Mouse (Mus musculus): ENCODE data around the gene Tbx19. TPM values are rescaled to one million over a fixed set of nuclear protein-coding genes. Genes with fewer than 3 reads are reported as not detected.

The Tbx19 gene
- polyA plus RNA-seq, 1 experiment from 2014 or later: not detected

- Histone ChIP-seq H3K27ac (replicated peaks) (no peak overlapping the region), H3K4me3 (no peak overlapping the region), H3K36me3 (no peaks in the 10 kb centered on the region), H3K9ac (replicated peaks) (no peak overlapping the region), H3K4me1 (no peaks in the 10 kb centered on the region), H3K9me3 (no peaks in the 10 kb centered on the region), H3K27me3 (no peaks in the 10 kb centered on the region), H3K4me2 (replicated peaks) (no peak overlapping the region)
- no peak for ATAC-seq (ENCODE audit: low FRiP score, low read depth)
- WGBS: 87% methylated on average over 5 of the region's 5 CpGs
Measured at GRCm38 (mm10) chr1:165179321-165179720, 18.7 kb upstream of the Tbx19 start.

- WGBS: 83% methylated on average over 6 of the region's 6 CpGs
- Histone ChIP-seq H3K27ac (replicated peaks) (no peak overlapping the region), H3K9me3 (no peaks in the 10 kb centered on the region), H3K4me2 (replicated peaks) (no peak overlapping the region), H3K4me1 (no peaks in the 10 kb centered on the region), H3K27me3 (no peaks in the 10 kb centered on the region), H3K36me3 (no peaks in the 10 kb centered on the region), H3K4me3 (no peak overlapping the region), H3K9ac (replicated peaks) (no peak overlapping the region)
- ATAC-seq (ENCODE audit: low FRiP score, low read depth): no peak
Measured at GRCm38 (mm10) chr1:165178075-165178474, 17.5 kb upstream of the Tbx19 start.

- no peaks in the 10 kb centered on the region for H3K4me1 ChIP-seq
- H3K27me3 ChIP-seq: no peaks in the 10 kb centered on the region
- no peak overlapping the region for H3K9ac ChIP-seq (replicated peaks)
- H3K36me3 ChIP-seq: no peaks in the 10 kb centered on the region
- H3K9me3 ChIP-seq: no peaks in the 10 kb centered on the region
- no peak overlapping the region for H3K4me3 ChIP-seq
- ATAC-seq (ENCODE audit: low FRiP score, low read depth): no peak
- 78% methylated on average over 9 of the region's 9 CpGs for WGBS
- no peak overlapping the region for H3K4me2 ChIP-seq (replicated peaks)
- H3K27ac ChIP-seq (replicated peaks): no peak overlapping the region
Measured at GRCm38 (mm10) chr1:165174059-165174616, 13.6 kb upstream of the Tbx19 start.

GRCm38 (mm10) chr1:165171277-165171676 lies 10.7 kb upstream of the Tbx19 start:
- 78% methylated on average over 8 of the region's 8 CpGs for WGBS
- no peak for ATAC-seq (ENCODE audit: low FRiP score, low read depth)
- no peaks in the 10 kb centered on the region for H3K36me3 ChIP-seq
- H3K4me1 ChIP-seq: no peaks in the 10 kb centered on the region
- H3K4me3 ChIP-seq: no peak overlapping the region
- H3K27ac ChIP-seq (replicated peaks): no peak overlapping the region
- no peaks in the 10 kb centered on the region for H3K27me3 ChIP-seq
- no peaks in the 10 kb centered on the region for H3K9me3 ChIP-seq
- no peak overlapping the region for H3K9ac ChIP-seq (replicated peaks)
- H3K4me2 ChIP-seq (replicated peaks): no peak overlapping the region

GRCm38 (mm10) chr1:165170157-165170556 lies 9.6 kb upstream of the Tbx19 start:
- Histone ChIP-seq H3K27me3 (no peaks in the 10 kb centered on the region), H3K4me1 (no peaks in the 10 kb centered on the region), H3K4me3 (no peak overlapping the region), H3K9ac (replicated peaks) (no peak overlapping the region), H3K36me3 (no peaks in the 10 kb centered on the region), H3K4me2 (replicated peaks) (no peak overlapping the region), H3K27ac (replicated peaks) (no peak overlapping the region), H3K9me3 (no peaks in the 10 kb centered on the region)
- WGBS: 84% methylated on average over 5 of the region's 5 CpGs
- ATAC-seq (ENCODE audit: low FRiP score, low read depth): no peak

GRCm38 (mm10) chr1:165169462-165169861 lies 8.9 kb upstream of the Tbx19 start:
- no peak overlapping the region for H3K27ac ChIP-seq (replicated peaks)
- H3K4me3 ChIP-seq: no peak overlapping the region
- no peaks in the 10 kb centered on the region for H3K4me1 ChIP-seq
- no peak for ATAC-seq (ENCODE audit: low FRiP score, low read depth)
- H3K9ac ChIP-seq (replicated peaks): no peak overlapping the region
- no peaks in the 10 kb centered on the region for H3K9me3 ChIP-seq
- 78% methylated on average over 3 of the region's 3 CpGs for WGBS
- H3K36me3 ChIP-seq: no peaks in the 10 kb centered on the region
- H3K4me2 ChIP-seq (replicated peaks): no peak overlapping the region
- no peaks in the 10 kb centered on the region for H3K27me3 ChIP-seq

GRCm38 (mm10) chr1:165164920-165165319 lies 4.3 kb upstream of the Tbx19 start:
- H3K9ac ChIP-seq (replicated peaks): no peak overlapping the region
- no peaks in the 10 kb centered on the region for H3K4me1 ChIP-seq
- H3K9me3 ChIP-seq: no peaks in the 10 kb centered on the region
- no peak overlapping the region for H3K27ac ChIP-seq (replicated peaks)
- H3K36me3 ChIP-seq: no peaks in the 10 kb centered on the region
- no peak overlapping the region for H3K4me3 ChIP-seq
- H3K4me2 ChIP-seq (replicated peaks): no peak overlapping the region
- no peak for ATAC-seq (ENCODE audit: low FRiP score, low read depth)
- 75% methylated on average over 6 of the region's 6 CpGs for WGBS
- H3K27me3 ChIP-seq: no peaks in the 10 kb centered on the region

- no peaks in the 10 kb centered on the region for H3K9me3 ChIP-seq
- no peak overlapping the region for H3K4me3 ChIP-seq
- no peak overlapping the region for H3K9ac ChIP-seq (replicated peaks)
- no peak for ATAC-seq (ENCODE audit: low FRiP score, low read depth)
- 82% methylated on average over 10 of the region's 10 CpGs for WGBS
- no peak overlapping the region for H3K27ac ChIP-seq (replicated peaks)
- no peaks in the 10 kb centered on the region for H3K4me1 ChIP-seq
- no peaks in the 10 kb centered on the region; the same call in 1 of the 2 replicates for H3K27me3 ChIP-seq
- H3K36me3 ChIP-seq: no peaks in the 10 kb centered on the region
- no peak overlapping the region for H3K4me2 ChIP-seq (replicated peaks)
Measured at GRCm38 (mm10) chr1:165158841-165159240, 1.7 kb downstream of the Tbx19 start.

GRCm38 (mm10) chr1:165154162-165154561 lies 6.4 kb downstream of the Tbx19 start:
- Histone ChIP-seq H3K4me2 (replicated peaks) (no peak overlapping the region), H3K4me3 (no peak overlapping the region), H3K9ac (replicated peaks) (no peak overlapping the region), H3K9me3 (no peaks in the 10 kb centered on the region), H3K36me3 (no peaks in the 10 kb centered on the region), H3K27ac (replicated peaks) (no peak overlapping the region), H3K4me1 (no peaks in the 10 kb centered on the region), H3K27me3 (no peaks in the 10 kb centered on the region; the same call in 1 of the 2 replicates)
- 90% methylated on average over 4 of the region's 4 CpGs for WGBS
- ATAC-seq (ENCODE audit: low FRiP score, low read depth): no peak

GRCm38 (mm10) chr1:165151216-165151615 lies 9.4 kb downstream of the Tbx19 start:
- ATAC-seq (ENCODE audit: low FRiP score, low read depth): no peak
- Histone ChIP-seq H3K9me3 (no peaks in the 10 kb centered on the region), H3K36me3 (no peaks in the 10 kb centered on the region), H3K27me3 (no peaks in the 10 kb centered on the region), H3K4me3 (no peak overlapping the region), H3K4me2 (replicated peaks) (no peak overlapping the region), H3K27ac (replicated peaks) (no peak overlapping the region), H3K4me1 (no peaks in the 10 kb centered on the region), H3K9ac (replicated peaks) (no peak overlapping the region)
- 82% methylated on average over 8 of the region's 8 CpGs for WGBS

- Histone ChIP-seq H3K4me3 (no peak overlapping the region), H3K27me3 (no peaks in the 10 kb centered on the region), H3K4me1 (no peaks in the 10 kb centered on the region), H3K4me2 (replicated peaks) (no peak overlapping the region), H3K9ac (replicated peaks) (no peak overlapping the region), H3K36me3 (no peaks in the 10 kb centered on the region), H3K9me3 (no peaks in the 10 kb centered on the region), H3K27ac (replicated peaks) (no peak overlapping the region)
- WGBS: 84% methylated on average over 12 of the region's 12 CpGs
- ATAC-seq (ENCODE audit: low FRiP score, low read depth): no peak
Measured at GRCm38 (mm10) chr1:165142343-165142916, 18.1 kb downstream of the Tbx19 start.

GRCm38 (mm10) chr1:165140227-165140626 lies 20.3 kb downstream of the Tbx19 start:
- 82% methylated on average over 3 of the region's 3 CpGs for WGBS
- Histone ChIP-seq H3K27ac (replicated peaks) (no peak overlapping the region), H3K4me3 (no peak overlapping the region), H3K4me2 (replicated peaks) (no peak overlapping the region), H3K9me3 (no peaks in the 10 kb centered on the region), H3K4me1 (no peaks in the 10 kb centered on the region), H3K36me3 (no peaks in the 10 kb centered on the region), H3K27me3 (no peaks in the 10 kb centered on the region), H3K9ac (replicated peaks) (no peak overlapping the region)
- no peak for ATAC-seq (ENCODE audit: low FRiP score, low read depth)

- WGBS: 79% methylated on average over 2 of the region's 2 CpGs
- H3K9me3 ChIP-seq: no peaks in the 10 kb centered on the region
- no peak overlapping the region for H3K4me3 ChIP-seq
- no peaks in the 10 kb centered on the region for H3K27me3 ChIP-seq
- H3K36me3 ChIP-seq: no peaks in the 10 kb centered on the region
- H3K27ac ChIP-seq (replicated peaks): no peak overlapping the region
- H3K9ac ChIP-seq (replicated peaks): no peak overlapping the region
- no peak overlapping the region for H3K4me2 ChIP-seq (replicated peaks)
- ATAC-seq (ENCODE audit: low FRiP score, low read depth): no peak
- H3K4me1 ChIP-seq: no peaks in the 10 kb centered on the region
Measured at GRCm38 (mm10) chr1:165133858-165134257, 26.7 kb downstream of the Tbx19 start.
